Mouse (Mus musculus) urinary bladder, adult 2 months (tissue): Measurements from ENCODE around the gene Hmcn2. TPM values are rescaled to one million over a fixed set of nuclear protein-coding genes. Genes with fewer than 3 reads are reported as not detected.

Source experiments
- DNase-seq: peaks from one replicate; pipeline ENCODE4 v3.0.0; 2022; ENCODE audit warnings: low spot score
- polyA plus RNA-seq: library from polyadenylated mRNA; depleted of rRNA; stranded (reverse); fragments of >200 nt; gene quantifications from 2 replicates; pipeline ENCODE4 v1.2.3, GENCODE M21; 2012

Hmcn2 gene
- polyA plus RNA-seq, 1 experiment, result 45.4 TPM

DNA sequence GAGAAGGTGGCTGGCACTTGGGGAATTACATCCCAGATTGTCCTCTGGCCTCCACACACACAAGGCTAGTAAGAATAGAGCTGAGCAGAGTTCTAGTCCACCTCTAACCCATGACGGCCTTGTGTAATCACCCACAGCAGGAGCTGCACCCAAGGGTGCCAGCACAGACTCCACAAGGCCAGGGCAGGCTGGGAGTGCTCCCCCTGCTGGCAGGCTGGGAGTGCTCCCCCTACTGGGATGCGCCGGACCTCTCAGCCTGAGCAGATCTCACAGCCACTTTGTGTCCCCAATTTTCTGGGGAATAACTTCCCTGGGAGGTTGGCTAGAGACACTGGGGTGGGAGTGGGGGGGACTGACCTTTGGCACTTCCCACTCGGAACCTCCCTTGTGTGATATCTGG lies 68.7 kb downstream of the Hmcn2 start:
- no peak for DNase-seq

DNA sequence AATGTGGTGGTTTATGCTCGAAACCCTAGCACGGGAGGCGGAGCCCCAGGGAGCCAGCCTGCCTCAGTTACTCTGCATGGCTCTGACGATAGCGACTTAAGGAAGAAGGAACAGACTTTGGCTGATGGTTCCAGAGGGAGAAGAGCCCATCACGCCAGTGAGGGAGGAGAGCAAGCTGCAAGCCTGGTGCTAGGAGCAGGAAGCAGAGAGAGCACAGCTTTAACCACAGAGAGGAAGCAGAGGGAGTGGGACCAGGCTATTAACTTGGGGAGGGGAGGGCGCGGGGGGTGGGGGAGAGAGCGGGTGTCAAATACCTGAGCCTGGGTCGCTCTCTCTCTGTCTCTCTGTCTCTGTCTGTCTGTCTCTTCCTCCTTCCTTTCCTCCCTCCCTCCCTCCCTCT lies 102.8 kb downstream of the Hmcn2 start:
- DNase-seq, result no peak

DNA sequence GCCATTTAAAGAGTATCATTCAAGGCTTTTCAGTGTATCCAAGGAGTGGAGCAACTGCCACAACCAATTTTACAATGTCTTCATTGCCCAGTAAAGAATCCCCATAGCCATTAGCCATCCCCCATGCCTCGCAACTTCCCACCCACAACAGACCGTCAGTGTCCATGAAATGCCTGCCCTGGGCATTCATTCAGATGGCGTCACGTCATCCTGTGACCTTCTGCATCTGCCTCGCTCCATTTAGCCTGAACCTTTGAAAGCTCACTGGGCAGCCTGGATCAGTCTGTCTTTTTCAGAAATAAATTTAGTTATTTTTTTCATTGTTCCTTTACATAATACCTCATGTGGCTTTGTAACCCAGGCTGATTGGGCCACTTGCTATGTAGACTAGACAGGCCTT lies 103.8 kb downstream of the Hmcn2 start:
- DNase-seq, result no peak

DNA sequence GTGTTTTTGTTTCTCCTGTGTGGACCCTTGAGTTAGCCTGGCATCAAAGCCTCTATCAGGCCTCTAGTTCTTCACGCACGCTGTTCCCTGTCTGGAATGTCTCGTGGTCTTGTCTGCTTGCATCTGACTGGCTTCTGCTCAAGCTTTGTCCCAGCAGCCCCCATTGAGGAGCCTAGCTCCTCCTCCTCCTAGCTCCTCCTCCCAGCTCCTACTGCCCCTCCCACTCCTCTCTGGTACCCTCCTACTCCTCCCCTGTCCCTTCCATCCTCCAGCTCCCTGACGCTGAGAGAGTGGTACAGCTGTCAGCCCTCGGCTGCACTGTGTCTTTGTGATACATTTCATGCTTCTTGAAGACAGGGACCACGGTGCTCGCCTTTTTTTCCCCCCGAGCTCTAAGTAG lies 104.4 kb downstream of the Hmcn2 start:
- no peak for DNase-seq

DNA sequence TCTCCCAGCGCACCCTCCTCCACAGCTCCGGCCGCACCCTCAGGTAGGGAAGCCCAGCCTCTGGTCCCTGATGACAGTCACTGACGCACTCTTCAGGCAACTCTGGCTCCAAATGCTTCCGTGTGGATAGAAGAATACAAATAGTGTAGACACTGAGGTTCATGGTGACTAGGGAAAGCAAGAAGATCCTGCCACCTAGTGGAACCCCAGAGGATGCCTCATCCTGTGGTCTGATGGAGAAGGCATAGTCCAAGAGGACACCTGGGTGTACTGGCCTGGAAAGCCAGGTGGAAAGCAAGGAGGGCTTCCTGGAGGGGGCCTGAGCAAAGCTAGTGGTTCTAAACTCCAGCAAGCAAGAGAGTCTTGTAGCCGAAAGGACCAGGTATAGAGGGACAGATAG lies 106.7 kb downstream of the Hmcn2 start:
- DNase-seq, result no peak

DNA sequence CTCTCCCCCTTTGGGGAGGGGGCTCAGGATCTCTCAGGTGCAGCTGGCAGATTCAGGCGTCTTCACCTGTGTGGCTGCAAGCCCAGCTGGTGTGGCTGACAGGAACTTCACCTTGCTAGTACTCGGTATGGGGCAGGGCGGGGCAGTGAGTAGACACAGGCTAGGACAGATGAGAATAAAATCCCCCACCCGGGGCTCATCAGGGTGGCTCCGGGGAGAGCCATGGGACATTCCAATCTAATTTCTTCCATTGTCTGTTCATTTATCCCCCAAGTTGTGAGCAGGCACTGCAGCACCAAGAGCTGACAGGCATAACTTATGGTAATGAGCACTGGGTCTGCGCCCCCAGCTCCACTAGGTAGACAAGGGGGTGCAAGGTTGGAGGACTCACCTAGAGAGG lies 108.4 kb downstream of the Hmcn2 start:
- no peak for DNase-seq

DNA sequence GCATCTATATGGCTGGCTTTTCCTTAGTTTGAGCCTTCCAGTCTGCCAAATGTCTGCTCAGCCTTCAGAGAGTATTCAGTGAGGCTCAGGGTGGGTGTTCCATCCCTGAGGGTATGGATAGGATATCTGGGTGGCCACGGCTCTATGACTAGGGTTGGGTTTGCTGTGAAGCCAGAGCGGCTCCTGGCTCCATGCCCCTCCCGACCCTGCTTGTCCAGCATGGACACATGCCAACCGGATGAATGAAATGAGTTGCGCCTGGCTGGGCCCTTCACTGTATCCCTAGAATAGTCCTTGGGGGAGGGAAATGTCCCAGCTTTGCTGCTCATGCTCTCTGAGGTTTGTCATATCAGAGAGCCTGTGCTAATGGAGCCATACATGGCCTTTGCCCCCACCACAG lies 117.3 kb downstream of the Hmcn2 start:
- no peak for DNase-seq

DNA sequence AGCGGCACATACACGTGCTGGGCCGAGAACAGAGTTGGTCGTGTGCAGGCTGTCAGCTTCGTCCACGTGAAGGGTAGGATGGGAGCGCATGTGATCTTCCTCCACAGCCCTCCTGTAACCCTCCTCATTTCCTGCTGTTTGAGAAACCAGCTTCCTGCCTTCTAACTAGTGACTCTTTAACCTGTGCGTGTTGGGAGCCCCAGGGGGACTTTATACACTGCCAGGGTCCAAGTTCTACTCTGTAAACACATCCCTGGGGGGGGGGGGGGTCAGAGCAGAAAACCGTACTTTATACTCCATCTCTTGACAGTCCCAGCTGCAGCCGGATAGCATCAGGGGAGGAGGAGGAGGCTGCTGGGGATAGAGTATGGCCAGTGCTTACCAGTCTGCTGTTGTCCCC lies 120.5 kb downstream of the Hmcn2 start:
- DNase-seq, result no peak

DNA sequence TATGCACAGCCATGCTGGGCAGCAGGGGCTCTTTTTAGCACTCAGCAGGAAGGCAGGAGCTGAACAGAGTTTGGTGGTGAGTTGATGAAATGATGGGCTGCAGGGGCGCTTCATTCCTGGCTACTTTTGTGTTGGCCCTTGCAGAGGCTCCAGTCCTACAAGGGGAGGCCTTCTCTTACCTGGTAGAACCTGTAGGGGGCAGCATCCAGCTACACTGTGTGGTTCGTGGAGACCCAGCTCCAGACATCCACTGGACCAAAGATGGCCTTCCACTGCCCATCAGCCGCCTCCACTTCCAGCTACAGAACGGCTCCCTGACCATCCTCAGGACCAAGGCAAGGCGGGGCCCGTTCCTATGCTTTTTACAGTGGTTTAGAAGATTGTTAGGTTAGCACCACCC lies 121.4 kb downstream of the Hmcn2 start:
- DNase-seq, result no peak

DNA sequence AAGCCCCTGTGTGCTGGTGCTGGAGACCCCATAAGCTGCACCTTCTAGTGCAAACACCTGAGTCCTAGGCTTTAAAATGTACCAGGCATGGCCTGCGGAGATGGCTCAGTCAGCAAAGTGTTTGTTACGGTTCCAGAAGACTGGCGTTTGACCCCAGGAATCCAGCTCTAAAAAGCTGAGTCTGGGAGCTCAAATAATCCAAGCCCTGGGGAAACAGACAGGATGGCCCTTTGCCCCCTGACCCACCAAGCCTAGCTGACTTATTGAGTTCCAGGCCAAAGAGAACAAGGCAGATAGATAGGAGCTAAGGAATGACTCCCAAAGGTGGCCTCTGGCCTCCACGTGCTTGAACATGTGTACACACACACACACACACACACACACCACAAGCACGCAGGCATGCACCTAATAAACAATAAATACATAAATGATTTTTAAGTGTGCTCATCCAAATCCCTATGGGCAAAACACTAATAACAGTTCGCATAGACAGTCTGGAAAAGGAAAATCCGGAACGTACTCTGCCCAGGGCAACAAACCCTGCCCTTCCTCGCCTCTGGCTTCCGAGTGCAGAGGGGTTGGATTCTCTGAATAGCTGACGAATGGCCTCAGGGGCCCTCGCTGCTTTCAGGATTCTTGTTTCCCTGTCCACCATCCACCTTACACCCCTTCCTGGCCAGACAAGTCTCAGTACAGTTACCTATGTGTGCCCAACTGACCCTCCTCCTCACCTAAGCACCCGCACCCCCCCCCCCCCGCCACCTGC lies 123.4 kb downstream of the Hmcn2 start:
- no peak for DNase-seq

DNA sequence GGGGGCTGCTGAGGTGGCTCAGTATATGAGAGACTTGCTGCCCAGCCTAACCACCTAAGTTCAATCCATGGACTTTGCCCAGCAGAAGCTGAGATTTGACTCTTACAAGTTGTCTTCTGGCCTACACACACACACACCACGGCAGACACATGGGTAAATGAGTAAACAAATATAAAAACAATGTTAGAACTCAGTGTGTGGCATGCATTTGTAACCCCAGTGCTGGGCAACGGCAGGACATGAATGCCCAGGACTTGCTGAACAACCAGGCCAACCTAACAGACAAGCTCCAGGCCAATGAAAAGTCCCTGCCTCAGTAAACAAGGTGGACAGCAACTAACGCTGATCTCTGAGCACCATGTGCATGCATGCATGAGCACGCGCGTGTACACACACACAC lies 125.4 kb downstream of the Hmcn2 start:
- DNase-seq, result no peak

DNA sequence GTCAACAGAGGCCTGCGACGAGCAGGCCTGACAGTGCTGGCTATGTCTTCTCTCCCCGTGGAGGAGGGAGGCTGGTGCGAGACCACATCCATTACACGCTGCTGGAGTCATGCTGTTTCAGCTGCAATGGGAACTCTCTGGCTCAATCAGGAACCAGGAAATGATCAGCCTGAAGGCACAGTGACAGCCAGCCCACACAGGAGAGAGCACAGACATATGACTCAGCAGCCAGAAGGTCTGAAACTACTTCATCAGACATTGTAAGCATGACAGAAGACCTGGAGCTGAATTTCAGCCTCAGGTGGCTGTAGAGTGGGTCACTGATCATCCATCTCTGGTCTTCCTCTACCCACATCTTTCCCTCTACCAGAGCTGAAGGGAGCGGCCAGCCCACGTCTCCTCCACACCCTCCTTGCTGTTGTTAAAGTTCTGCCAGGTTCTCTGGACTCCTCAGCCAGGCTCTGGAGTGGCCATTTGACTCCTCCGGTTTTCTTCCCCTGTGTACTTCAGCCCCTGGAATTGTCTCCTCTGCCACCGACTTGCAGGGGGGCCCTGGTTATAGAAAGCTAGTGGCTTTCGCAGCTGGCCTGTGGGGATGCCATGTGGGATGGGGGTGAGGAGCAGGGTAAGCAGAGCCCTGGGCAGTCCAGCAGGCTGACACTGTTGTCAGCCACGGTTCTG lies 128.4 kb downstream of the Hmcn2 start:
- DNase-seq, result no peak

DNA sequence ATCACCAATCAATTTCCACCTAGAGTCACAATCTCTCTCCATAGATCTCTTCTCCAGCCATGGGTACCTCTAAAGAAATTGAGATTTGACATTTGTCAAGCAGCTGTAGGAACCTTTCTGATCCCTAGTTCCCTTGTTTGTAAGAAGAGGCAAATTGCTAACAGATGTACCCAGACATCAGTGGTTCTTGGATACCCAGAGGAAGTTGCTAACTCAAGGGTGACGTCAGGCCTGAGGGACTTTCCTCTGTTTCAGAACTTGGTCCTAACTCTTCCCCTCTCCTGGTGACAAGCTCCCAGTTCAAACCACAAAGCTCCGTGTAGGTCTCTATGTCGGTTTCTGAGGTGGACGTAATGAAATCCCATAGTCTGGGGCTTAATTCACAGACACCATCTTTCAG lies 131.8 kb downstream of the Hmcn2 start:
- no peak for DNase-seq

DNA sequence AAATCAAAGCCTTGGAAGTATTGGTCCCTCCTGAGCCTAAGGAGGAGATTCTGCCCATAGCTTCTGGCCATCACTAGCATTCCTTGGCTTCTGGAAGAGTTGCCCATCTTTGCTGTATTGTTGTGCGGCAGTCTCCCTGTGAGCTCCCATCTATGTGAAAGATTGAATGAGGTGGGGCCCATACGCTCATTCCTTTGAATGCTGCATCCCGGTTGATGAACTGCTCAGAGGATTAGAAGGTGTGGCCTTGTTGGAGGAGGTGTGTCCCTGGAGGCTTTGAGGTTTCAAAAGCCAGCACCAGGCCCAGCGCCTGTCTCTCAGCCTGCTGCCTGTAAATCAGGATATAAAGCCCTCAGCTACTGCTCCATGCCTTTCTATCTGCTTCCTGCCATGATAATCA lies 132.2 kb downstream of the Hmcn2 start:
- no peak for DNase-seq

DNA sequence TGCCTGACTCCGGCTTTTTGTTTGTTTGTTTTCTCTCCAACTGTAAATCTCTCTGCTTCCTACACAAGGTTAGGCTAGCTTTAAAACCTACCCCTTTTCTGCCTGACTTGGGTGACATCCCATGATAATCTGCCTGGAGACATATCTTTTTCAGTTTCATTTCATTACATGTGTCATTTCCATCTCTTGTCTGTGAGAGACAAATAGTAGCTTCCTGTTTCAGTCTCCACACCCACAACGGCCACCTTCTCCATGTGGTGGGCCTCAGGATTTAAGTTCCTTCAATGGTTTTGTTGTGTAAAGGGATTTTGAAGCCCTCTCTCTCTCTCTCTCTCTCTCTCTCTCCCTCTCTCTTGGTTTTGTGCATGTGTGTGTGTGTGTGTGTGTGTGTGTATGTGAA lies 133.3 kb downstream of the Hmcn2 start:
- no peak for DNase-seq

DNA sequence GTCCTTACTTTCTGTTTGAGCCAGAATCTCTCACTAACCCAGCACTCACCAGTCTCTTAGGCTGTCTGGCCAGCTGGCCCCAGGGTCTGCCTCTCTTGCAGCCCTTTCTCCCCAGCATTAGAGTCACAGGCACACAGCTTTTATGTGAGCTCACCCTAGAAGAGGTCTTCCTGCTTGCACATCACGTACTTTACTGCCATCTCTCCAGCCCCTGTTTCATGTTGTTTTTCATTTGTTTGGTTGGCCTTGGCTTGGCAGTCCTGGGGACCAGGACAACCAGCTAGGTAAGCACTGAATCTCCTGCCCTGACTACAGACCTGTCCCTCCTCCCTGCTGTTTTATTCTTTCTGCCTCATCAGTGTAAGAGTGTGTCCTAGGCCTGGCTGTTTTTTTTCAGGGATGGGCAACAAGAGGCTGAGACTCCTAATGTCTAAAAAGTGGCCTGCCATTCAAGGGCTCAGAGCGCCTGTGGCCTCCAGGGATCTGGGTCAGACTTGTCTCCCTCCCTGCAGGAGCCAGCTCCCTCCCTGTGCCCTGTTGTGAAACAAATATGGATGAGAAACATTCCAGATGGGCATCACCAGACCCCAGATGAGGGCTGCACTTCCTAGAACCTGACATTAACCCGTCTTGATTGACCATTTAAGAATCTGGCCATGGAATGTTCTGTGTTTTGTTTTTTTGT lies 134.7 kb downstream of the Hmcn2 start:
- DNase-seq, result no peak

DNA sequence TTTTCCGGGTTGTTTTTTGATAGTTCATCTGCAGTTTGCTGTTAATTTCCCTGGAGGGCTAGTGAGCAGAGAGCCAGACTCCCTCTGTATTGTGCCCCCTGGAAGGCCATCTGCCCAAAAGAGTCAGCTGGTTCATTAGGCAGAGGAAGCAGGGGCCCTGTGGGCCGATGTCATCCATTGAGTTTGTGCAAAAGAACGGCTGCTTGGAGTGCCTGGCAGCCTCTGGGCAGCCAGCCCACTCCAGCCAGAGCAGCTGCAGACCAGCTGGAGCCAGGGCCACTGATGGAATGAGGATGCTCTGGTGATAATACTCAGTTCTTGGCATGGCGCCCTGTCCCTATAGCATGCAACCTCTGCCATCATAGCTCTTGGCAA lies 135.2 kb downstream of the Hmcn2 start:
- no peak for DNase-seq

DNA sequence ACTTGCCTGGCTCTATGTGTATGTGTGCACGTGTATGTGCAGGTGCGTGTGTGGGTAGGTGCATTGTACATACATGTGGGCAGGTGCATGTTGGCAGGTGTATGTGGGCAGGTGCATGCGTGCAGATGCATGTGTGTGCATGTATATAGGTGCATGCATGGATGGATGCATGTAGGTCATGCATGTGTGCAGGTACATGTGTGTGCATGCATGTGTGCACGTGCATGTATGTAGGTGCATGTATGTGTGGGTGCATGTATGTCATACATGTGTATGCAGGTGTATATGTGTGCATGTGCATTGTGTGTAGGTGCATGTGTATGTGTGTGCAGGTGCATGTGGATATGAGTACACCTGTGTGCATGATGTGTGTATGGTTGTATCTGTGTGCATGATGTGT lies 135.7 kb downstream of the Hmcn2 start:
- DNase-seq, result no peak

DNA sequence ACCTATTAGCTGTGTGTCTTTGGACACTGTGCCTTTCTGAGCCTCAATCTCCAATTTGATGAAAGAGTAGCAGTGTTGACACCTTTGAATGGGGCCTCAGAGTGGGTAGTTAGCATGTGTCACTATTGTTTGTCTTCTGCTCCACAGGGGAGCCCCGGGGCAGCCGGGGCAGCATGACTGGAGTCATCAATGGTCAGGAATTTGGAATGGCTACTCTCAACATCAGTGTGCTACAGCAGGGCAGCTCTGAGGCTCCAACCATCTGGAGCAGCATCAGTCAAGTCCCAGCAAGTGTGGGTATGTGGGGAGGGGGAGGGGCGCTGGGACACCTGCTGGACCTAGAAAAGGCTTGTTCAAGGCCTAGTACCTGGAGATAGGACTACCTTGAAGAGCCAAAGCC lies 136.4 kb downstream of the Hmcn2 start:
- no peak for DNase-seq

DNA sequence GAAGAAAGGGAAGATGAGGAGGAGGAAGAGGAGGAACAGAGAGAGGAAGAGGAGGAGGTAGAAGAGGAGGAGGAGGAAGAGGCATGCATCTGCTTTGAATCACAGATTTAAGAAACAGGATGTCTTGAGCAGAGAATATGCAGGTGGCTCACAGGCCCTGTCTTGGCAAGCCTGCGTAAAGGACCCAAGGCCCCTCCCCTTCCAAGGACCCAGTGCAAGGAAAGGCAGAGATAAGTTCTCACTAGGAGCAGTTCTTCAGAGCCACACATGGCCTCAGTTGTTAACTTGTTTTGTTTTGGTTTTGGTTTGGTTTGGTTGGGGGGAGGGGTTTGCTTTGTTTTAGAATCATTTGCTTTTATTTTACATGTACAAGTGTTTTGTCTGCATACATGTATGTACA lies 137.3 kb downstream of the Hmcn2 start:
- no peak for DNase-seq

DNA sequence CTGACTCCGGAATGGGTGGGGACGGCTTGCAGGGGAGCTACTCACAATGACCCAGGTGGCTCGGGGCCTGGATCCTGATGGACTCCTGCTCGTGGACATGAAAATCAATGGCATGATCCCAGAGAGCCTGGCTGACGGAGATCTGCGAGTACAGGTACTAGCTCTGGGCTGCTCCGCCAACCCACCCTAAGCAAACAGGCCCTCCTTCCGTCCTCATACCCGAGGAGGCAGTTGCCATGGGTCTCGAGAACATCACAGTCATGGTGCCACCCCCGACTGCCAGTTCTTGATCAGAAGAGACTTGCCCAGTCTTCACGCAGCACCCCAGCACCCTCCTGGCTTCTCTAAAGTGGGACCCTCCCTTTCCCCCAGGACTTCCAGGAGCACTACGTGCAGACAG lies 138.8 kb downstream of the Hmcn2 start:
- DNase-seq, result no peak

DNA sequence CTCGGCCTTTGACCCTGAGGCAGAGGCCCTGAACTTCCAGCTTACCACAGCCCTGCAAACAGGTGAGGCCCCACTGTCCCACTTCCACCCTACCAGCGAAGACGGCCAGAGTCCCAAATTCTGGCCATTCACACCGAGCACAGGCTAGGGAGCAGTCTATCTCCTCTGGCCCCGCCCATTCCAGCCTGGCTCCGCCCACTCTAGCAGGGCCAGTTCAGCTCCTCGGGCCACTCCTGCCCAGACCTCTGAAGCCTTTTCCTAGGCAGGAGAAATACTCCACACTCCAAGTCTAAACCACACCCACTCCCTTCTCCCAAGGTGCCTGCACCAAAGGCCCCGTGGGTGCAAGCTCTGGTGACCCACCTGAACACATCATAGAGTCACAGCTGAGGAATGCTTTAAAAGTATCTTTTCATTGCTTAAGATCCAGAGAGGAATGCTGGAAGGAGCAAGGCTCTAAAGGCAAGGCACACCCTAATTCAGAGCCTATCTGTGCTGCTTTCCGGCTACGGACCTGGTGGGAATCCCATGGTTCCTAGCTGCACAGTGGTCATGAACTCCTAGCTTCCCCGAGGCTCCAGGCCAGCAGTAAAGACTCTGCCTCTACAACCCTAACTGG lies 139.5 kb downstream of the Hmcn2 start:
- no peak for DNase-seq

DNA sequence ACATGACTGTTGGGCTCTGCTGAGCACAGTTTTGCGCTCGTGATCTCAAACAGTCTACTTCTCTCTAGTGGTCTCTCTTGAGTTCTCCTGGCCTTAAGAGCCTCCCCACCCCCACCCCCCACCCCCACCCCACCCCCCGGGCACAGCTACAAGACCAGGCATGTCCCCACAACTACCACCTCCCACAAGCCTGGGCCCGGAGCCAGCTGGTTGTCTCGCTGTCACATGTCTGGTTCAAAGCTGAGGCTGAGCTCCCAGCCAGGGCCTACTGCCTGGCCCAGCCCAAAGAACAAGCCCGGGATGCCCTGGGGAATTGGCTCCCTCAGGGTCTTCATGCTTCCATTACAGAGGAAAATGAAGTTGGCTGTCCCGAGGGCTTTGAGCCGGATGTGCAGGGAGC lies 140.1 kb downstream of the Hmcn2 start:
- DNase-seq, result no peak
